Mouse (Mus musculus) heart, embryonic 13.5 days (tissue): ENCODE measurements around the gene Flvcr2. TPM values are rescaled to one million over a fixed set of nuclear protein-coding genes. Genes with fewer than 3 reads are reported as not detected.

ENCODE experiments used
- ATAC-seq: fragments of 200-750 bp; cut with Nextera tagmentation; 2 replicates; pipeline ENCODE4 v1.8.0; 2017; ENCODE audit warnings: moderate TSS enrichment; ENCODE audit not compliant: insufficient number of reproducible peaks, low FRiP score, low TSS enrichment; ENCODE audit errors: extremely low read depth
- H3K27ac ChIP-seq: fragments of 300-500 bp; sonication (generic); replicated peaks from 2 replicates; pipeline ENCODE4 v1.5.1; 2015; ENCODE audit warnings: moderate library complexity, mild to moderate bottlenecking, inconsistent platforms
- H3K27me3 ChIP-seq: fragments of 300-500 bp; sonication (generic); replicated peaks from 2 replicates; pipeline ENCODE4 v1.6.1; 2015; ENCODE audit warnings: mild to moderate bottlenecking, inconsistent platforms
- H3K36me3 ChIP-seq: fragments of 300-500 bp; sonication (generic); 2 replicates; pipeline ENCODE4 v1.6.1; 2015; ENCODE audit warnings: mild to moderate bottlenecking, inconsistent platforms
- H3K4me1 ChIP-seq: fragments of 300-500 bp; sonication (generic); 2 replicates; pipeline ENCODE4 v1.6.1; 2015; ENCODE audit warnings: inconsistent platforms
- H3K4me2 ChIP-seq: fragments of 300-500 bp; sonication (generic); 2 replicates; pipeline ENCODE4 v1.6.1; 2015; ENCODE audit warnings: inconsistent platforms, mild to moderate bottlenecking, moderate library complexity
- H3K4me3 ChIP-seq: fragments of 300-500 bp; sonication (generic); 2 replicates; pipeline ENCODE4 v1.5.1; 2015; ENCODE audit warnings: moderate library complexity, mild to moderate bottlenecking, inconsistent platforms
- H3K9ac ChIP-seq: fragments of 300-500 bp; sonication (generic); 2 replicates; pipeline ENCODE4 v1.6.1; 2015; ENCODE audit warnings: inconsistent platforms, mild to moderate bottlenecking, moderate library complexity
- H3K9me3 ChIP-seq: fragments of 300-500 bp; sonication (generic); 2 replicates; pipeline ENCODE4 v1.6.1; 2016; ENCODE audit warnings: inconsistent platforms
- WGBS: fragments of 180-500 bp; shearing (Covaris S2); methylation state at CpG from one replicate; pipeline ENCODE4 v1.1.7; 2015; ENCODE audit warnings: mixed read lengths; 5-methylcytosine and 5-hydroxymethylcytosine counted together
- polyA plus RNA-seq: library from polyadenylated mRNA; unstranded; fragments of >200 nt; fragmentation: Nextera tagmentation; extraction: Ambion mirVana; gene quantifications from 2 replicates; pipeline ENCODE4 v1.2.1, GENCODE M21; 2015

Gene Flvcr2
- polyA plus RNA-seq, 1 experiment from 2014 or later: 5.7 TPM

DNA sequence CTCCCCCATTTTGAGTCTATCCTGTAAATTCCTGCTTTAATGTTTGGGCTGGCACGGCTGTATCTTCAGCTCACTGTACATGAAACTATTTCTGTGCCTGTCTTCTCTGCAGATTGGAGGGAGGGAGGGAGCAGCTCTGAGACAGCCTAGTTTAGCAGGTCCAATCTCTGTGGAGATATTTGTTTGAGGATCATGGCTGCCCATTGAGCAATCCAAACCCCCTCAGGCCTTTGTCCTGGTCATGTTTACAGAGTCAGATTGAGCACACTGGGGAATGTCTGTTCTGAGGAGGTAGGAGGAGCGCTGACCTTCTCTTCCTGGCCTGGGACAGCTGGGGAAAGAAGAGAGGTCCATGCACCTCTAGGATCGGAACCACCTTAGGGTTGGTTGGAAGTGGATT is 19.9 kb downstream of the Flvcr2 start:
- H3K4me3 ChIP-seq: no peak overlapping the region
- ATAC-seq: no peak
- no peak overlapping the region for H3K4me2 ChIP-seq
- no peaks in the 10 kb centered on the region for H3K9me3 ChIP-seq
- H3K9ac ChIP-seq: no peak overlapping the region
- no peaks in the 10 kb centered on the region for H3K36me3 ChIP-seq
- 64% methylated on average over 3 of the region's 3 CpGs for WGBS
- H3K4me1 ChIP-seq: peaks cover 40% of the 10 kb centered on the region
- H3K27ac ChIP-seq: no peak overlapping the region
- no peaks in the 10 kb centered on the region for H3K27me3 ChIP-seq

DNA sequence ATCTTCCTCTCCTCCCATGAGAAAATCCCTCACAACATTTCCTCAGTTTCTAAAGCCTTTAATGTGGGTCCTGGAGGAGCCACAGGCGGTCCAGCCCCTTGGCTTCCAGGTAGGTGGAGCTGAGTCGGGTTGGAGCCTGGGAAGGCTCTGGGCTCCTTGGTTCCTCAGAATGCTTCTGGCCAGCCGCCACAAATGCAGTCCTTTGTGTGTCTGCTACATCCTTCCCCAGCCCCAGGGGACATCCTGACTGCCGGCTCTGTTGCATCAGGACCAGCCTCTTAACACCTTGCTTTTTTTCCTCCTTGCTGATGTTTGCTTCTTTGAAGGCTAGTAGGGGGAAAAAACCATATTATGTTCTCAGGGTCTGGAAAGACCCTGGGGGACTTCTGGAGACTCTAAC is 21.4 kb downstream of the Flvcr2 start:
- Histone ChIP-seq H3K4me3 (no peak overlapping the region), H3K27ac (no peak overlapping the region), H3K36me3 (no peaks in the 10 kb centered on the region), H3K4me2 (no peak overlapping the region), H3K9me3 (no peaks in the 10 kb centered on the region), H3K9ac (no peak overlapping the region), H3K4me1 (peaks cover 30% of the 10 kb centered on the region), H3K27me3 (no peaks in the 10 kb centered on the region)
- 52% methylated on average over 4 of the region's 4 CpGs for WGBS
- no peak for ATAC-seq

DNA sequence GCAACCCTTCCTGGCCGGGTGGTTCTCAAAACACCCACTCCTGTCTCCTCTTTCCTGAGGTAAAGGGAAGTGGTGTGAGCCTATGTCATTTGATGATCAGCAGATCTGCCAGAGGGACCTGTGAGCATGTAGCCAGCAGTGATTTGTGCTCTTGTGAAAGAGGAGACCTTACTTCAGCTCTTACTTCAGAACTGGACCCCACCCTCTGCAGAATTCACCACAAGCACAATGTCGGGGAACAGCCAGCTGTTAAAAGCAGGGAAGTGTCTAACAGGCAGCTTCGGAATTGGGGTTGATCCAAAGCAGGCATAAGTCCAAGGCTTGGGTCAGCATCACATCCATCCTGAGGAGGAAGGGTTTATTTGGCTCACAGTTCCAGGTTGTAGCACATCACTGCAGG is 25.0 kb downstream of the Flvcr2 start:
- Histone ChIP-seq H3K4me1 (peaks cover 7% of the 10 kb centered on the region), H3K36me3 (no peaks in the 10 kb centered on the region; the same call in 1 of the 2 replicates), H3K4me2 (no peak overlapping the region), H3K27me3 (no peaks in the 10 kb centered on the region), H3K4me3 (no peak overlapping the region), H3K9ac (no peak overlapping the region), H3K9me3 (peaks cover 10% of the 10 kb centered on the region), H3K27ac (no peak overlapping the region)
- 46% methylated on average over 3 of the region's 3 CpGs for WGBS
- ATAC-seq: no peak

DNA sequence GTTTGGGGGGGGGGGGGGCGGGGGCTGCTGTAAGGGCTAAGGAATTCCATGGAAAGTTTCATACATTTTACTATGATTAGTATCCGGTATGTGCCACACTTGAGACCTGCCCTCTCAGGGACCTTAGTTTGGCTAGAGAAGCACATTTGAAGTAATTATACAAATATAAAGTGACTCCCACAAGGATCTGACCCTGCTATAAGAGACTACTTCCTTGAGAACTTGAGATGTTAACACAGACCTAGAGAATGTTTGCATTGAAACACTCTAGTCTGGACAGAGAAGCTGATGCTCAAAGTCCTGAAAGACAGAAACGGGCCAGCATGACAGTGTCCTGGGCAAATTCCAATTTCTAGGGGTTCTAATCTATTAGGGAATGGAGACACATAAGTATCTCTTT is 32.6 kb downstream of the Flvcr2 start:
- Histone ChIP-seq H3K27me3 (no peaks in the 10 kb centered on the region), H3K4me2 (no peak overlapping the region), H3K36me3 (no peaks in the 10 kb centered on the region; the same call in 1 of the 2 replicates), H3K4me3 (no peak overlapping the region), H3K9ac (no peak overlapping the region), H3K27ac (no peak overlapping the region), H3K9me3 (peaks cover 3% of the 10 kb centered on the region; the same call in 1 of the 2 replicates), H3K4me1 (no peaks in the 10 kb centered on the region)
- no peak for ATAC-seq
- WGBS: 63% methylated on average over 3 of the region's 3 CpGs

DNA sequence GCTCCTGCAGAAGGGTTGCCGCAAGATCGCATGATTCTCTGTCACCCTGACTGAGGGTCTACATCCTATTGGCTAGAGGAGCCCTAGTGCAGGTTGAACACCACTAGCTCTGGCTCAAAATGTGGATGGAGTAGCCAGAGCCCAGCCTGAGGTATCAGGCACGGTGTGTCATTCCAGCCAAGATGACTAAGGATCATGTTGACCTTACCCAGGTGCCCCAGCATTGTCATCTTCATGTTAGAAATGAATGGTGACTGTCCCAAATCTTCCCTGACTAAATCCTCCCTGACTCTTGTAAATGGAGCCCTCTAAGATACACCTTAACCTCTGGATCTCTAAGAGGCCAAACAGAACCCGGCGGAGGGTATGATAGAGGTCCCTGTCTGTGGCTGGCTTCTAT is 33.4 kb downstream of the Flvcr2 start:
- Histone ChIP-seq H3K27ac (no peak overlapping the region), H3K9ac (no peak overlapping the region), H3K4me1 (no peaks in the 10 kb centered on the region), H3K27me3 (no peaks in the 10 kb centered on the region), H3K4me3 (no peak overlapping the region), H3K4me2 (no peak overlapping the region), H3K9me3 (no peaks in the 10 kb centered on the region), H3K36me3 (no peaks in the 10 kb centered on the region)
- no peak for ATAC-seq
- 79% methylated on average over 5 of the region's 5 CpGs for WGBS

DNA sequence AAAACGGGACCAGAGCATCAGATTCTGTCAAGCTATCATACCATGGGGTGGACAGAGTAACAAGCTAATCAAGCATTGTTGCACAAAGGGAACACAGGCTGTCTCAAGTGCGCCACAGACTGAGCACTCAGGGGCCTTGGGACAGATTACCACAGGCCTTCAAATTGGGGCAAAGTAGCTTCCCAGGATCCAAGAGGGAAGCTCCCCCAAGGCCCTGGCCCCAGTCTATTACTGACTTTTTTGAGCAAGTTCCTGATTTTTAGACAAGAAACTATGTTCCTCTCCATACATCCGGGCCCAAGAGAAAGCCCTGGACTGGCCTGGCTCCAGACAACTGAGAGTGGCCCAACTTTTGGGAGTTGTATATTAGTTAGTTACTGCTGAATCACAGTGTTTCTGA is 35.3 kb downstream of the Flvcr2 start:
- H3K4me3 ChIP-seq: no peak overlapping the region
- ATAC-seq: no peak
- no peaks in the 10 kb centered on the region for H3K9me3 ChIP-seq
- no peak overlapping the region for H3K4me2 ChIP-seq
- no peaks in the 10 kb centered on the region for H3K4me1 ChIP-seq
- no peaks in the 10 kb centered on the region for H3K27me3 ChIP-seq
- no peak overlapping the region for H3K9ac ChIP-seq
- H3K36me3 ChIP-seq: no peaks in the 10 kb centered on the region
- 82% methylated on average over 3 of the region's 3 CpGs for WGBS
- H3K27ac ChIP-seq: no peak overlapping the region

DNA sequence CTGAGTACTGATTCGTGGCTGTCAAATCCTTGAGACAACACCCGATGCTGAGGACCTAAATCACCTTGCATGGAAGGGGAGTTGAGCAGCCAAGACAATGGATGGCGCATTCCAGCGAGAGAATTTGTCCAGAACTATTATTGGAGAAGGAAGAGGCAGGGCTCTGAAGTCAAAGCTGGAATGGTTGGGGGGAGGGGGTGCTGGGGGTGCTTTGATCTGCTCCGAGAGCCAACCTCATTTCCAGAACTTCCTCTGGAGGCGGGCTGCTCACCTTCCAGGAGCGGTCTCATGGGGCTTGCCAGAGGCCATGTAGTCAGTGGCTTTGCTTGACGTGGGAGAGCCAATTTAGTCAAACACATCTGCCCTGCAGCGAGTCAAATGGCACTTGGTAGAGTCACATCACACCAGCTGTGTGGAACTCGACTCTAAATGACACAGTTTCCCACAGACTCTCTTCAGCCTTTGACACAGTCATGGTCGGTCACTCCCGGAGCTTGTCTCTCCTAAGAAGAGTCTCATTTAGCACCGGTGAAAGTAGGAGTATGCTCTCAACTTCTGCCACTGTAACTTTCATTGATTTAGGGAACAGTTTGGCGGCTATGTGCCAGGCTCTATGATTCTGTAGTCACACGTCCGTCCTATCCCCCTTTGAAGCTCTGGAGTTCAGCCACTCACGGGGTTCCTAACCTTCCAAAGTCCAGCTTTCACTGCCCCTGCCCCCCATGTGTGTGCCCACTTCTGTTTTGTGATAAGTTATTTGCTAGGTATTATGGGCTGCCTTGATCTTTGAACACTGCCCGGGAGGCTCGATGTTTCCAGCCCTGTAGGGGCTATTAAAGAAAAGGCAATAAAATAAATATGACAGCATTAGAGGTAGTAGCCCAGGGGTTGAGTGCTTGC is 38.8 kb downstream of the Flvcr2 start:
- no peaks in the 10 kb centered on the region for H3K4me1 ChIP-seq
- 0 out of 2 replicates have a peak, but pooled peaks cover 2% of the 10 kb centered on the region for H3K36me3 ChIP-seq
- H3K4me2 ChIP-seq: no peak overlapping the region
- H3K4me3 ChIP-seq: no peak overlapping the region
- H3K9me3 ChIP-seq: no peaks in the 10 kb centered on the region
- no peak for ATAC-seq
- no peak overlapping the region for H3K27ac ChIP-seq
- H3K27me3 ChIP-seq: no peaks in the 10 kb centered on the region
- WGBS: 67% methylated on average over 19 of the region's 19 CpGs
- H3K9ac ChIP-seq: no peak overlapping the region

DNA sequence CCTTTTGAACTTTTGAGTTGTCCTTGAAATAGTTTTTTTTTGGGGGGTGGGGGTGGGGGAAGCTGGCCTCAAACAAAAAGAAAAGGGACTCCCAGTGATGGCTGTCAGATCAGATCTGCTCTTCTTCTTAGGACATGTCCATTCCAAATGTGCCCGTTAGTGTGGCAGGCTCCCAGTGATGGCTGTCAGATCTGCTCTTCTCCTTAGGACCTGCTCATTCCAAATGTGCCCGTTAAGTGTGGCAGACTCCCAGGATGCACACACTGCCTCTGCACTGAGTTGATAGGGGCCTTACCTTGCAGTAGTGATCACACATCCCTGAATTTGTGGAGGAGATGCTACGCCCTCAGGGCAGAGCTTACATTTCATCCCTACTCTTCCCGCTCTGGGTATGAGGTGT is 45.8 kb downstream of the Flvcr2 start:
- 75% methylated on average over 4 of the region's 4 CpGs for WGBS
- no peak for ATAC-seq
- Histone ChIP-seq H3K27ac (no peak overlapping the region), H3K36me3 (no peaks in the 10 kb centered on the region), H3K4me2 (no peak overlapping the region), H3K27me3 (no peaks in the 10 kb centered on the region), H3K9ac (no peak overlapping the region), H3K9me3 (no peaks in the 10 kb centered on the region), H3K4me3 (no peak overlapping the region), H3K4me1 (peaks cover 10% of the 10 kb centered on the region)

DNA sequence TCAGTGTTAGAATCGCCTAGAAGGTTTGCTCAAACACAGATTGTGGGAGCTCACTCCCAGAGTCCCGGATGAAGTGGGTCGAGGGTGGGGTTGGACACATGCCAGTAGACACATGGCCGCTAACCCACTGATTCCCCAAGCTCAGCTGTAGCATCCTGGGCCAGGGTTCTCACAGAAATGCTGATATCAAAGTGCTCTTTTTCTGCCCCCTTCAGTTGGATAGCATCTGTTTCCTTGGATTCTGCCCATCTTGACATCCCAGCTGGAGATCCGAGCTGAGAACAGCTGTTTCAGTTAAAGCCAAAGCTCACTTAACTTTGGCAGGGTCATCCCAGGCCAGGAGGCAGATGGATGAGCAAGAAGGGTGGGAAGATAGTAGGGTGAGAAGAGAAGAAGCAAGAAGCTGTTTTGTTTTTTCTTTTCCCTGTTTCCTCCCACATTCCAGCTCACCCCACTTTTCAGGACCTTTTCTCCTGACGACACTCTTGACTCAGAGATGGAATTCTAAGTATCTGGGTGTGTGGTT is 46.5 kb downstream of the Flvcr2 start:
- ATAC-seq: no peak
- Histone ChIP-seq H3K4me1 (peaks cover 10% of the 10 kb centered on the region), H3K36me3 (no peaks in the 10 kb centered on the region), H3K9me3 (no peaks in the 10 kb centered on the region), H3K4me3 (no peak overlapping the region), H3K27me3 (no peaks in the 10 kb centered on the region), H3K4me2 (no peak overlapping the region), H3K9ac (no peak overlapping the region), H3K27ac (no peak overlapping the region)
- 41% methylated on average over 6 of the region's 6 CpGs for WGBS

DNA sequence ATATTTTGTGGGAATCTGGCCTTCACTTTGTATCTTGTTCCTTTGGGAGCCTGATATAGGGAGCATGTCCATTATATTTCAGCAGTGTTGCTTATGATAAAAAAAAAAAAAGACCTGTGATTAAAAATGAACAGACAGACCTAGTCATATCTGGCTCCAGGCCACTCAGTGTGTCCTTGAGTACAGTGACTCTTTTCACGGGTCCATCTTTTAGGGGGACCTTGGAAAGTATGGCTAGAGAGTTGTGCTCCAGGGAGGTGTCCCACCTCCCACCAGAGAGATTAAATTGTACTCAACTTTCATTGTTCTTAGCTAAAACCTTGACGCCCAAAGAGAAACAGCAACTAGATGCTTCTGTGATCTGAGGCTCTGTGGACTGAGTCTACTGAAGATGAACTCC is 47.8 kb downstream of the Flvcr2 start:
- no peak overlapping the region for H3K4me2 ChIP-seq
- H3K4me3 ChIP-seq: no peak overlapping the region
- no peak overlapping the region for H3K27ac ChIP-seq
- no peak for ATAC-seq
- H3K9ac ChIP-seq: no peak overlapping the region
- H3K4me1 ChIP-seq: peaks cover 10% of the 10 kb centered on the region
- H3K9me3 ChIP-seq: no peaks in the 10 kb centered on the region
- no peaks in the 10 kb centered on the region for H3K36me3 ChIP-seq
- WGBS: 61% methylated on average over 2 of the region's 2 CpGs
- no peaks in the 10 kb centered on the region for H3K27me3 ChIP-seq

DNA sequence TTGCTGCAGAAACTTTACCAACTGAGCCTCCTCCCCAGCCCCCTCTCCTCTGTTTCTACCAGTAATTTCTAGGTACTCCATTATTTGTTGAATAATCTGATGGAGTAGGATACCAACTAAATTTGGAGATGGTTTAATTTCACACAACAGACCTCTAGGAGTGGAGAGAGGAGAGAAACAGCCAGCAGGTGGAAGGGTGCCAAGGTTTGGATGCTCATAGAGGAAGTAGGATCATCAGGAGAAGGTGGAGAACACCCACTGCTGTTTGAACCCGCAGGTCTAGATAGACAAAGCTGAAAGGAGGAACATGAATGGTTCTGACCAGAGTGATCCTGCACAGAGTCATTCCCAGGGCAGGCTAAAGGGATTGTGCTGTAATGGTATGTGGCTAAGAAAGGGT is 49.2 kb downstream of the Flvcr2 start:
- H3K9ac ChIP-seq: no peak overlapping the region
- H3K36me3 ChIP-seq: no peaks in the 10 kb centered on the region
- H3K4me2 ChIP-seq: no peak overlapping the region
- H3K27ac ChIP-seq: no peak overlapping the region
- no peaks in the 10 kb centered on the region for H3K9me3 ChIP-seq
- H3K27me3 ChIP-seq: no peaks in the 10 kb centered on the region
- peaks cover 10% of the 10 kb centered on the region for H3K4me1 ChIP-seq
- no peak for ATAC-seq
- no peak overlapping the region for H3K4me3 ChIP-seq
- WGBS: 55% methylated on average over 1 of the region's 1 CpGs

DNA sequence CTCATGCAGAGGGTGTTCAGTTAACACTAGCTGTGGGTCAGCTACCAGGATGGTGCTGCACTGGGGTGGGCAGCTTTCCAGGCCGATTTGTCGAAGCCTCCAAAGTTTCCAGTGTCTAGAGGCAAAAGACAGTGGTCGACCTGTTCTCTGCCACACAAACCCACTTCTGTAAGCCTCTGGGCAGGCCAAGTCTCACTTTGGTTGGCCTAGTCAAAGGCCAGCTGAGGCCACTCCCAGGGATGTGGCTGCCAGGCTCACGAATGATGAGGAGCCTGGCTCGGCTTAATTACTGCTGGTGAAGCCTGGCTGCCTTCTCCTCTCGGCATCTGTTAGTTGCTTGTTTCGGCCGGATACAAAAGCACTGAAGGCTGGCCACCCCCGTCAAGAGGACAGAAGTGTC is 53.7 kb downstream of the Flvcr2 start:
- H3K9ac ChIP-seq: no peak overlapping the region
- H3K4me2 ChIP-seq: no peak overlapping the region
- H3K27ac ChIP-seq: no peak overlapping the region
- no peaks in the 10 kb centered on the region for H3K4me1 ChIP-seq
- H3K27me3 ChIP-seq: no peaks in the 10 kb centered on the region
- no peaks in the 10 kb centered on the region for H3K9me3 ChIP-seq
- 54% methylated on average over 9 of the region's 9 CpGs for WGBS
- no peak overlapping the region for H3K4me3 ChIP-seq
- peaks cover 4% of the 10 kb centered on the region; the same call in 1 of the 2 replicates for H3K36me3 ChIP-seq
- no peak for ATAC-seq
